Mouse (Mus musculus) hindbrain, embryonic 11.5 days (tissue): Measurements from ENCODE around the gene Zbtb40. TPM values are rescaled to one million over a fixed set of nuclear protein-coding genes. Genes with fewer than 3 reads are reported as not detected.

ENCODE experiments used
- ATAC-seq: fragments of 200-750 bp; cut with Nextera tagmentation; 2 replicates; pipeline ENCODE4 v1.8.0; 2017; ENCODE audit warnings: mild to moderate bottlenecking, moderate TSS enrichment, moderate library complexity; ENCODE audit not compliant: low FRiP score
- DNase-seq: peaks from one replicate; pipeline ENCODE4 v3.0.0-alpha.2; 2015; ENCODE audit warnings: low spot score
- H3K27ac ChIP-seq: fragments of 300-500 bp; sonication (generic); 2 replicates; pipeline ENCODE4 v1.5.1; 2014; ENCODE audit warnings: mild to moderate bottlenecking, low read depth, low read length
- H3K27me3 ChIP-seq: fragments of 300-500 bp; sonication (generic); 2 replicates; pipeline ENCODE4 v1.6.1; 2014; ENCODE audit warnings: mild to moderate bottlenecking, low read length, moderate library complexity, mixed read lengths; ENCODE audit not compliant: control insufficient read depth, insufficient read depth
- H3K36me3 ChIP-seq: fragments of 300-500 bp; sonication (generic); 2 replicates; pipeline ENCODE4 v1.6.1; 2014; ENCODE audit warnings: mild to moderate bottlenecking, low read length, moderate library complexity, mixed read lengths; ENCODE audit not compliant: control insufficient read depth, insufficient read depth
- H3K4me1 ChIP-seq: fragments of 300-500 bp; sonication (generic); replicated peaks from 2 replicates; pipeline ENCODE4 v1.6.1; 2014; ENCODE audit warnings: low read length, mixed read lengths; ENCODE audit not compliant: control insufficient read depth, insufficient read depth
- H3K4me2 ChIP-seq: fragments of 300-500 bp; sonication (generic); replicated peaks from 2 replicates; pipeline ENCODE4 v1.6.1; 2014; ENCODE audit warnings: mild to moderate bottlenecking, low read depth, low read length
- H3K4me3 ChIP-seq: fragments of 300-500 bp; sonication (generic); 2 replicates; pipeline ENCODE4 v1.5.1; 2014; ENCODE audit warnings: low read depth, low read length
- H3K9ac ChIP-seq: fragments of 300-500 bp; sonication (generic); 2 replicates; pipeline ENCODE4 v1.6.1; 2014; ENCODE audit warnings: low read depth, low read length
- H3K9me3 ChIP-seq: fragments of 300-500 bp; sonication (generic); 2 replicates; pipeline ENCODE4 v1.6.1; 2016; ENCODE audit warnings: low read length; ENCODE audit not compliant: control insufficient read depth
- WGBS: fragments of 180-500 bp; shearing (Covaris S2); extraction: QIAGEN DNeasy Blood & Tissue Kit; methylation state at CpG from one replicate; pipeline ENCODE4 v1.1.7; 2014; 5-methylcytosine and 5-hydroxymethylcytosine counted together
- polyA plus RNA-seq: library from polyadenylated mRNA; unstranded; fragments of >200 nt; fragmentation: Nextera tagmentation; extraction: Ambion mirVana; gene quantifications from 2 replicates; pipeline ENCODE4 v1.2.1, GENCODE M21; 2014

Zbtb40 gene
- polyA plus RNA-seq: 3.5 and 4.1 TPM in 2 replicates

DNA sequence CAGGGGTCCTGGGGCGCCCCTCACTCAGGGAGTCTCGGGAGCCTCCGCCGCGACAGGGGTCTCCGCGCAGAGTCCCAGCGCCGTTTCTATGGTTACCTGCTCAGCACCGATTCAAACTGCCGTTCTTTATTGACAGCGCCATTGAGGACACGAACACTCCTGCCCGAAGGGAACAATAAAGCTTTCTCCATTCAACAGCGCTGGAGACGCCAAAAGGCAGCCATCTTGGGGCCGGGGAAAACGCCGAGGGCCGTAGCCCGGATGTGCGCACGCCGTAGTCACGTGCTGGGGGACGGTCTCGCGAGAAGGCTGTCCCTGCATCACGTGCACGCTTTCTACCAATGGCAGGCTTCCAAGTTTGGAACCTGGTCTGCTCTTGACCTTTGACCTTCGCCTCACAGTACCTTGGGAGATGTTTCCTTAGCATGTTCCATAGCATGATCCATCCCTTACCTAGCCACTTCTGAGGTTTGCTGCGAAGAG lies at the start of gene Zbtb40:
Zbtb40 (minus strand) TSS at position 252 of the 483 bp plus-strand sequence.
- DNase-seq: peak; percentile 97
- Histone ChIP-seq H3K27me3 (peaks cover 11% of the 10 kb centered on the region), H3K9me3 (0 out of 2 replicates have a peak, but pooled peaks cover 2% of the 10 kb centered on the region), H3K36me3 (no peaks in the 10 kb centered on the region), H3K27ac (peak within 1 kb of the TSS; percentile 84), H3K4me1 (peaks cover 2% of the 10 kb centered on the region; the same call in 1 of the 2 replicates), H3K9ac (peak within 1 kb of the TSS; percentile 82), H3K4me3 (peak within 1 kb of the TSS; percentile 85), H3K4me2 (peak within 1 kb of the TSS; percentile 61)
- WGBS: 2% methylated on average over 31 of the region's 32 CpGs
- peak; percentile 96 for ATAC-seq

DNA sequence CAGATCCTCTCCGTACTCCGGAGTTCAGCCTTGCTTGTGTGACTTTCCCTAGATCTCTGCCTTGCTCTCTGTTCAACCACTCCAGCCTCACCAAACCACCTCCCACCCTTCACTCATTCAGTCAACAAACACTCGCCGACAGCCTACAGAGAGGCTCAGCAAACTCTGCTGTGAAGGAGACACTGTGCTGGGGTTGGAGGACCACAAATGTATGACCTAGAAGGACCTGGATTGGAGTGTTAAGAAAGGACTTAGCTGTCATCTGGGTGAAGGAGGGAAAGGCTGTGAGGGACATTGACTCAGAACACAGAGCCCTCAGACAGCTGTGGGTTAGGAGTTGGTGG lies 49.4 kb upstream of the Zbtb40 start:
- 69% methylated on average over 4 of the region's 4 CpGs for WGBS
- no peak overlapping the region for H3K27ac ChIP-seq
- no peak for ATAC-seq

DNA sequence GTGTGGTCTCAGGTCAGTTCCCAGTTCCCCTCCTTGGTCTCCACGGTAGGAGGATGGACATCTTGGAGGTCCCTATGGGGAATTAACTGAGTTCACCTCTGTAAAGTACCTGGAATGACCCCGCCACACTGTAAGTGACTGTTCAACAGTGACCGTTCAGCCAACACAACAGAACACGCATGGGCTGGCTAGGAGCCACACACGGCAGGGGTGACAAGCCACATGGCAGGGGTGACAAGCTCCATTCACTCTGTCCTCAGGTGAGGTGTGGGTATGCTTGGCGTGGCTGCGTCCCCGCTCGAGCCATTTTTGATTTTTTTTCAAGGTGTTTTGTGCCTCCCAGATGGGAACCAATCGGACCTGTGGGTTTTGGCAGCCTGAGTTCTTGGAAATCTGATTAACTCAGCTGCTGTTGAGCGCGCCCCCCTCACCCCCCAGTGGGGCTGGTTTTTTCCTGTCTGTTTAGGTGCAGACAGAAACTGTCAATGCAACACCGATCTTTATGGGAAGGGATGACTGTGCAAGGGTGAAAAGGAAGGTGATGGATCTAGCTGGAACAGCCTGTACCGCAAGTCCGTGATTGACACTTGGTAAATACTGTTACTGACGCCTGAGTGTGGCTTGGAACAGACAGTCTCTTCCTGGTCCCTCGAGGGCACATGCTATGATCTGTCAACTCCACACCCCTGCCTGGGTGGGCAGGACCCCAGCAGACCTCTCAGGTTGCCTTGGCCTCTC lies 48.8 kb upstream of the Zbtb40 start:
- ATAC-seq (no peak), DNase-seq (no peak)
- no peaks in the 10 kb centered on the region for H3K4me1 ChIP-seq
- no peak overlapping the region for H3K27ac ChIP-seq
- no peak overlapping the region for H3K4me3 ChIP-seq
- H3K4me2 ChIP-seq: no peak overlapping the region
- H3K27me3 ChIP-seq: no peaks in the 10 kb centered on the region
- 80% methylated on average over 17 of the region's 17 CpGs for WGBS
- no peak overlapping the region for H3K9ac ChIP-seq
- H3K36me3 ChIP-seq: no peaks in the 10 kb centered on the region
- no peaks in the 10 kb centered on the region for H3K9me3 ChIP-seq

More for the DNA sequence above, 49.4 kb upstream of the Zbtb40 start:
- Histone ChIP-seq H3K36me3 (no peaks in the 10 kb centered on the region), H3K4me3 (no peak overlapping the region), H3K4me1 (no peaks in the 10 kb centered on the region), H3K4me2 (no peak overlapping the region), H3K9ac (no peak overlapping the region), H3K9me3 (no peaks in the 10 kb centered on the region), H3K27me3 (no peaks in the 10 kb centered on the region)
- DNase-seq: no peak

DNA sequence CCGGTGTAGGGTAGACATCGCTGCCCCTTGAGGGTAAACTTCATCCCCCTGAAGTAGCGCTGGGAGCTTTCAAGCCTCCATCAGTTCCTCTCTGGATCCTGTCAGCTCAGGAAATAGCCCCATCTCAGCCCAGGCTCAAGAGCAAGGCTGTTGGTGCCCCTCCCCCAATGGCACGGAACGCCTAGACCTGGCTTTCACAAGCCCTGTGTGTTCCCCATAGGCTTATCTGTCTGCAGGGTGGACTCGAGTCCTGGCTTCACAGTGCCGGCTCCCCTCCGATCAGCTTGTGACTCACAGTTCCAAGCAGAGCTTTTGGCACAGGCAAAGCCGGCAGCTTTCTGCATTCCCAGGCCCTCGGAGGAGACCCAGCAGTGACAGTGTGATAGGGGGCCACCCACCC lies 47.8 kb upstream of the Zbtb40 start:
- ATAC-seq (no peak), DNase-seq (no peak)
- H3K9ac ChIP-seq: no peak overlapping the region
- no peaks in the 10 kb centered on the region for H3K9me3 ChIP-seq
- H3K36me3 ChIP-seq: no peaks in the 10 kb centered on the region
- no peak overlapping the region for H3K4me2 ChIP-seq
- H3K4me3 ChIP-seq: no peak overlapping the region
- WGBS: 65% methylated on average over 10 of the region's 10 CpGs
- H3K4me1 ChIP-seq: no peaks in the 10 kb centered on the region
- H3K27ac ChIP-seq: no peak overlapping the region
- no peaks in the 10 kb centered on the region for H3K27me3 ChIP-seq

DNA sequence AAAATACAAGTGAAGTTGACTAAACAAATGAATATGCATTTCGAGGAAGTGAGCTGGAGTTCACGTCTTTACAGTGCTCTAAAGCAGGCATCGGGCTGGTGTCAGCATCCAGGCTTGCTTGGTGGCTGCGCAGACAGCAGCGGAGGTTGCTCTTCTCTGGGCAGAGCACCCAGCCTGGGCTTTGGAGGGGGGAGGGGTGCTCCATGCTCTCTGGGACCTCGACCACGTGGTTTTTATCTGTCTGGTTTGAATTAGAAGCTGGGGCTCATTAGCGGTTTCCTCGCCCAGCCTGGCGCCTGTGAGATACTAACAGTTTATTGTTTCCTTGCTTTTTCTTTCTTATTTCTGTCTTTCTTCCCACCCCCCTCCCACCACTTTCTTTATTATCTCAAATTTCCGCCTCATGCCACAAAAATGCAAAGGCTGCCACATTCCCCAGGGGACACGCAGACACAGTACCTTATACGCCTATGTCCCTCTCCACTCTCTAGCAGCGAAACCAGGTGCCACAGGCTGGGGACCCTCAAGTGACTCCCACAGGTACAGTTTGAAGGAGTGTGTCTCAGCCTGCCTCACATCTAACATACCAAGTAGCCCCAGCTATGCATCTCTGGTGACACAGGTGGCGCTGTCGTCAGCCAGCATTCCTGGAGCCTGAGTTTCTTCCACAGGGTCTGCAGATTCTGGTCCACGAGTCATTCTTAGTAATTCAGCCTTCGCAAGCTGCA lies 36.6 kb upstream of the Zbtb40 start:
- no peak overlapping the region for H3K9ac ChIP-seq
- H3K4me2 ChIP-seq: no peak overlapping the region
- H3K27ac ChIP-seq: no peak overlapping the region
- H3K4me1 ChIP-seq: no peaks in the 10 kb centered on the region
- H3K9me3 ChIP-seq: no peaks in the 10 kb centered on the region
- no peaks in the 10 kb centered on the region for H3K27me3 ChIP-seq
- WGBS: 51% methylated on average over 18 of the region's 18 CpGs
- H3K36me3 ChIP-seq: no peaks in the 10 kb centered on the region
- no peak overlapping the region for H3K4me3 ChIP-seq
- ATAC-seq (no peak), DNase-seq (peak; percentile 21)

DNA sequence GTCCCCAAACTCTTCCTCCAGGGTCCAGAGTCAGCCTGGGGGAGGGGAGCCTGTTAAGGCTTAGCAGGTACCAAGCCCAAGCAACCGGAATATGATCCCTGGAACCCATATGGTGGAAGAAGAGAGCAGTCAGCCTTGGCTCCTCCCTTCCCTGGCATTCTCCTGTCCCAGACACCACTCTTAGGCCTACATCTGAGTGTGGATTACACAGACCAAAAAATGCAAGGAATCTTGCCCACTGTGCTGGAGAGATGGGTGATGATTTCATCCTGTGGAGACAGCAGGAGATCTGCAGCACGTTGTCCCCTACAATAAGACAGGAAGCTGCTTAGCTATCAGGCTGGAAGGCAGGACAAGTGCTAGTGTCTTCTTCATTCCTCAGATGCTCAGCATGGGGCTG lies 34.3 kb upstream of the Zbtb40 start:
- no peaks in the 10 kb centered on the region for H3K36me3 ChIP-seq
- no peak overlapping the region for H3K4me3 ChIP-seq
- H3K27ac ChIP-seq: no peak overlapping the region
- no peak overlapping the region for H3K4me2 ChIP-seq
- no peaks in the 10 kb centered on the region for H3K9me3 ChIP-seq
- no peak for ATAC-seq
- no peaks in the 10 kb centered on the region for H3K27me3 ChIP-seq
- 61% methylated on average over 2 of the region's 2 CpGs for WGBS
- H3K4me1 ChIP-seq: no peaks in the 10 kb centered on the region
- no peak overlapping the region for H3K9ac ChIP-seq
- no peak for DNase-seq

DNA sequence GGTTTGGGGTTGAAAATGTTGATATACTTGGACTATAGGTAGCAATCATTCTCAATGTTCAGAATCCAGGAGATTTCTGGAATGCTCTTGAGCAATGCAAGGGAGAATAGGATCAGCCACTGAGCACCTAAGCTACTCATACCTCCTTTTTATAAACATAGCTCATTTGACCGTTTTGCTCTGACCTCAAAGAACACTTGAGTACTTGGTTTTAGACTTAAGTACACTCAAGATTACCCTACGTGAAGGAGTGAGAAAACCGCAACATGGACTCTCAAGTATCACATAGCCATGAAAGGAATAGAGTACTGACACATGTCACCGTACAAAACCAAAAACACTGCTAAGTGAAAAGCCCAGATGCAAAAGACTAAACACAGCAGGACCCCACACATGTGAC lies 32.8 kb upstream of the Zbtb40 start:
- no peaks in the 10 kb centered on the region for H3K36me3 ChIP-seq
- no peaks in the 10 kb centered on the region for H3K27me3 ChIP-seq
- WGBS: 86% methylated on average over 4 of the region's 4 CpGs
- no peak overlapping the region for H3K27ac ChIP-seq
- H3K9ac ChIP-seq: no peak overlapping the region
- H3K4me3 ChIP-seq: no peak overlapping the region
- H3K4me2 ChIP-seq: no peak overlapping the region
- DNase-seq: no peak
- no peaks in the 10 kb centered on the region for H3K4me1 ChIP-seq
- H3K9me3 ChIP-seq: no peaks in the 10 kb centered on the region
- no peak for ATAC-seq

DNA sequence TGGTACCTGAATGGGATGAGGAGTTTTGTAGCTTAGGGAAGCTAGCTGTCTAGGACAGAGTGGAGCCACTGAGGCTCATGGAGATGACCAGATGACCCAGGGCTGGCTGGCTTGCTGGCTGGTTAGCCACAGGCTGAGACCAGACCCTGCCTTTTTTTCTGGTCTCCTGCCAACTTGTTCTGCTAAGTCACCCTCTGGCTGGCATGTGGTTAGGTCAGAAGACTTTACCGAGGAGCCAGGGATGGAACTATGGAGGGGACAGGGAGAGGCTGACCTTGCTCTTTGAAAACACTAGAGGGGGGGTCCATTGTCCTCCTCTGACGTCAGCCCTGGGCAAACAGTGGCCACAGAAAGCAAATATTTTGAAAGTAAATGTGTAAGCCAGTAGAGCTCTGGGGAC lies 28.6 kb upstream of the Zbtb40 start:
- H3K9ac ChIP-seq: no peak overlapping the region
- H3K9me3 ChIP-seq: no peaks in the 10 kb centered on the region
- DNase-seq: no peak
- WGBS: 32% methylated on average over 2 of the region's 2 CpGs
- ATAC-seq: no peak
- no peak overlapping the region for H3K4me3 ChIP-seq
- H3K4me1 ChIP-seq: no peaks in the 10 kb centered on the region
- no peaks in the 10 kb centered on the region for H3K27me3 ChIP-seq
- no peak overlapping the region for H3K4me2 ChIP-seq
- no peaks in the 10 kb centered on the region for H3K36me3 ChIP-seq
- no peak overlapping the region for H3K27ac ChIP-seq

DNA sequence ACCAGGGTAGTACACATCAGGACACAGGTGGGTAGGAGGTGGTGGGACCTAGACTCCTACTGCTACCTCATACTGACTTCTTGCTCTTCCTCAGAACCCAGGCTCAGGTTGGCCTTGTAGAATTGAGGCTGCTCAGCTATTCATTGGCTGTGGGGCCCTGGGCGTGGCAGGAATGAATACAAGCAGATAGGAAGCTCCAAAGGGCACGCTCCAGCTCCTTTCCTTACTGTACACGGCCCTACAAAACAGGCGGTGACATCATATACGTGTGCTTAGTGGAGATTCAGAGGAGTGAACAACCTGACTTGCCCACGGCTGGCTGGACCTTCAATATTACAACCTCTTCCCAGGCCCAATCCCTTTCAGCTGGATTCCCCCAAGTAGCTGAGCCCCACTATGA lies 22.6 kb upstream of the Zbtb40 start:
- DNase-seq: no peak

More for the DNA sequence above, 22.6 kb upstream of the Zbtb40 start:
- Histone ChIP-seq H3K4me3 (no peak overlapping the region), H3K27ac (no peak overlapping the region), H3K9me3 (no peaks in the 10 kb centered on the region), H3K36me3 (no peaks in the 10 kb centered on the region), H3K9ac (no peak overlapping the region), H3K4me2 (no peak overlapping the region), H3K4me1 (no peaks in the 10 kb centered on the region), H3K27me3 (peaks cover 2% of the 10 kb centered on the region; the same call in 1 of the 2 replicates)
- 83% methylated on average over 6 of the region's 6 CpGs for WGBS
- no peak for ATAC-seq
